Mouse (Mus musculus) urinary bladder, postnatal 4 days (tissue): ENCODE measurements around the gene Pak6.

Experiments
- DNase-seq, 2 experiments: peaks; one replicate each; pipeline ENCODE4 v3.0.0; 2021 to 2022; ENCODE audit warnings: low spot score in 2 of 2

Pak6 gene

DNA sequence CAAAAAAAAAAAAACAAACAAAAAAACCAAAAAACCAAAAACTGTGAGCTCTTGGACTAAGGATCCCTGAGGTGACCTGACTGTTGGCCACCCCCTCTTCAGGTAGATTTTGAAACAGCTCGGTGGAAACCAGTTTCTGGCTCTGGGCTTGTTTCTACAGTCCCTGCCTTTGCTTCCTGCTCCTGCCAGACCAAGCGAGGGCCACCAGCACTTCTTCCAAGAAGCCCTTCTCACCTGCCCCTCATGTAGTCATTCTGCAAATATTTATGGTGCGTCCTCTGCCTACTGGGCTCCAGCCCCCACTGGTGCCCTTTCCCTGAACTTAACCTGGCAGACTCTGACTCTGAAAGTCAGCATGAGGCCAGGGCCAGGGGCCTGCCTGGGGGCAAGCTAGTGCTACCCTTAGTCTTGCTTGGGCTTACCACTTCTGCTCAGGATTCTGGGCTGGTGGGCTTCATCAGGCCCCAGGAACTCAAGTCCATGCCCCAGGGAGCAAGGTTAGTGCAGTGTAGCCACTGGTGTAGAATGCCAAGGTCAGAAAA, 1.9 kb downstream of the Pak6 start:
- no peak for DNase-seq

DNA sequence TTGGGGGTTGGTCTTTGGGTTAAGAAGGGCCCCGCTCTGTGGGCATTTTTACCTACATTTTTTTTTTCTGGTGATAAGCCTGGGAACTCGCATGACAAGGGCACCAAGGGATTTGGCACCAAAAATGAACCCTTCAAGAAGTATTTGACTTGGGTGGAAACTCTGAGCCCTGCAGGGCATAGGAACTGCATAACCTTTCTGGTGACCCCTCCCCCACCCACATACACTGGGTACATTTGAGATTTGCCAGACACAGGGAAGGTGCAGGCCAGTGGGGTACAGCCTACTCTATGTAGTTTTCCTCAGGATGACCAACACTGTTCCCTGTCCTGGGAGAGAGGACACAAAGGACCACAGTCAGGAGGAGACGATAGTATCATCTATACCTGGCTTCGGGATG, 2.5 kb downstream of the Pak6 start:
- DNase-seq = no peak

DNA sequence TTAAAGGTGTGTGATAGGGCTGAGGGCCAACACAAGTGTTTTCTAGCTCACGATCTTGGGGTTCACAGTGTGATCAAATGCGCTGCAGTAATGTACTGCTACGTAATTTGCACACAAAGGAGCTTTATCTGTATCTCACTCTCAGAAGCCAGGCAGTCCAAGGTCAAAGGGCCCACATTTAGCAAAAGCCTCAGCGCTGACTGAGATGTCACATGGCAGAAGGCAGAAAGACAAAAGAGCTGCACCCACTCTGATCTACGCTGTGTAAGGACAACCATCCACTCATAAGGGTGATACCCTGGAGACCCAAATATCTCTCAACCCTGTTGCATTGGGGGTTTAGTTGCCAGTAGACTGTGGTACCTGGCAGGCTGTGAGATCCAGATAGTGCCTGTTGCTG, 4.1 kb downstream of the Pak6 start:
- DNase-seq = no peak

DNA sequence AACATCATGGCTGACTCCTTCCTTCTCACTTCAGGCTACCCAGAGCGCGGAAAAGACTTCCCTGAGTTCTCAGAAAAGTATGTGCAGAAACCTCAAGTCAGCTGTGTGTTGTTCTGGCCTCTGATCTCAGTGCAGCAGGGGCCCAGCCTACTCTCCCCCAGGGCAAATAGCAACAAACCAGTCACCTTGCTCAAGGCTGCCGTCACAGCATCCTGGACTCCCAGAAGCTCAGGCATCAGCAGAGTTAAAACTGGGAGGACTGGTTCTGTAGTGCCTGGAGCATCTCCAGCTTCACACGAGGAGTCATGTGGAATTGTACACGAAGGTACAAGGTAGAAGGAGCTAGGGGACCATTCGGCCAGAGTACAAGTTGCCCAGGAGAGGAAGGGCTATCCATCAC, 6.1 kb downstream of the Pak6 start:
- no peak for DNase-seq

DNA sequence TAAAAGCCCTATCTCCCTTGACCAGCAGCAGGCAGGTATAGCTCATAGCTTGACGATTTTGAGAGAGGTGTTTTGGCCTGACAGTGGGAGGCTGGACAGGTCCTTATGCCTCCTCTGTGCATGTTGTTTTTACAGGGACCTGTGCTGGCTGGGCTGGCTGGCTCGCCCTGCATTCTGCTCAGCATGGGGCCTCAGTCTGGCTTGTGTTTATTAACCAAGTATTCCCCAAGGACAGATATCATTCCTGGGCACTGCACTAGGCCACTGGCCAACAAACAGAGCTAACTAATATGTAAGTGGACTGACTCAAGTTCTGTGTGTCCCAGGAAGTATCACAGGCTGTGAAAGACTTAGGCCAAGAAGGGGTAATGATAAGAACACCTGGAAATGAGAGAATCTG, 6.7 kb downstream of the Pak6 start:
- DNase-seq = no peak

DNA sequence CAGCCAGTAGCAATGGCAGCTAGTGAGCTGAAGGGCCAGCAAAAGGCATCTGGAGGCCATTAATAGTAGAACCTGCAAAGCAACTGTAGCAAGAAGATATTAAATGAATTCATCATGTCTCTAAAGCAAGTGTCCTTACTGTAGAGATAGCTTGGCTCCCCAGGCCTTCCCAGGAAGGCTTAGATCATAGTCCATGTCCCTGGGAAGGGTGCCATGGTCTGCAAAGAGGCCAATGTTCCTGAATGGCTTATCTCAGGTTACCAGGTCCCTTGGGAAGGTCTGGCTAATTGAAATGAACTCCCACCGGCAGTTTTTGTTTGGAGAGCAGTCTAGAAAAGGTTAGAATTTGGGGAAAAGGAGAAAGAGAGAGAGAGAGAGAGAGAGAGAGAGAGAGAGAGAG, 8.6 kb downstream of the Pak6 start:
- DNase-seq = no peak

DNA sequence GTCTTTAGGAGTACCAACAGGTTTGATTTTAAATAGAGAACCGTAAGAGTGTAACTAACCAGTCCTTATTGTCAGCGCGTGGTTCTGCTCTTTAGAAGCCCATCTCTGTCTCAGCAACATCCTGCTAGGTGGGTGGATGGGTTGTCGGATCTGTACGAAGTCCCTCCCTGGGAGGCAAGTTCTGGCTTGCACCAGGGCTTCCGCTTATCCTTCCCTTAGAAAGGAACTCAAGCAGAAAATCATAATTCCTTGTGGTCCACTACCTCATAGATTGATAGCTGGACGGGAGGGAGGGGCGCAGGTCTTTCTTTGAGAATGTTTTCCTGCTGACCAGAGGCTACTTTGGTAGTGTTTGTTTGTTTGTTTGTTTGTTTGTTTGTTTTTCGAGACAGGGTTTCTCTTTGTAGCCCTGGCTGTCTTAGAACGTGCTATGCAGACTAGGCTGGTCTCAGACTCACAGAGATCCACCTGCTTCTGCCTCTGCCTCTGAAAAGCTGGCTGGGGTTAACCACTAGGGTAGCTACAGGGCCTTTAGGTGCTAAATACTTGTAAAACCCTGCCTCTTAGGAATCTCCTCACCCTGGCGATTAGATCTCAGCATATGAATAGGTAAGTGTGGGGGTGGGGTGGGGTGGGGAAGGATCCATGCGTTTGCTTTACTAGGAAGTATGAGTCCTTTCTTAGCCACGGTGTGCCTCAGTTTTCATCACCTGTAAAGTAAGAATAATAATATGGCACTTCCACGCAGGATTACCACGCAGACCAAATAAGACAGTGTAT, 10.8 kb downstream of the Pak6 start:
- no peak for DNase-seq

DNA sequence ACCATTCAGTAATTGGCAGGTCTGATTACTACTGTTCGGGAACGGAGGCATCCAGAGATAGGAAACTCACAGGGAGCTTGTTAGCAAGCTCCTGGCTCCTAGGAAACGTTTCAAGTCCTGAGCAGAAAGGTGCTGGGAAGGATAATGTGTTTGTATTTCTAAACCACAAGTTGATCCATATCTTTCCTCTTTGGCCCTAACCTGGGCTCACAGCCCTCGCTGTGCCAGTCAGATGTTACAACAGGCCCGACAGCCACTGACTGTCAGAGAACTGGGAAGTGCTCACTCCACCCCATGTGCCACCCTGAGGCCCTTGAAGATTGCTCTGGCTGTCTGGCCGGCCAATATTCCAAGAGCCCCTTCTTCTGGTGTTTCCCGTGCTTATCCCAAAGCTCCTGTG, 11.4 kb downstream of the Pak6 start:
- no peak for DNase-seq

DNA sequence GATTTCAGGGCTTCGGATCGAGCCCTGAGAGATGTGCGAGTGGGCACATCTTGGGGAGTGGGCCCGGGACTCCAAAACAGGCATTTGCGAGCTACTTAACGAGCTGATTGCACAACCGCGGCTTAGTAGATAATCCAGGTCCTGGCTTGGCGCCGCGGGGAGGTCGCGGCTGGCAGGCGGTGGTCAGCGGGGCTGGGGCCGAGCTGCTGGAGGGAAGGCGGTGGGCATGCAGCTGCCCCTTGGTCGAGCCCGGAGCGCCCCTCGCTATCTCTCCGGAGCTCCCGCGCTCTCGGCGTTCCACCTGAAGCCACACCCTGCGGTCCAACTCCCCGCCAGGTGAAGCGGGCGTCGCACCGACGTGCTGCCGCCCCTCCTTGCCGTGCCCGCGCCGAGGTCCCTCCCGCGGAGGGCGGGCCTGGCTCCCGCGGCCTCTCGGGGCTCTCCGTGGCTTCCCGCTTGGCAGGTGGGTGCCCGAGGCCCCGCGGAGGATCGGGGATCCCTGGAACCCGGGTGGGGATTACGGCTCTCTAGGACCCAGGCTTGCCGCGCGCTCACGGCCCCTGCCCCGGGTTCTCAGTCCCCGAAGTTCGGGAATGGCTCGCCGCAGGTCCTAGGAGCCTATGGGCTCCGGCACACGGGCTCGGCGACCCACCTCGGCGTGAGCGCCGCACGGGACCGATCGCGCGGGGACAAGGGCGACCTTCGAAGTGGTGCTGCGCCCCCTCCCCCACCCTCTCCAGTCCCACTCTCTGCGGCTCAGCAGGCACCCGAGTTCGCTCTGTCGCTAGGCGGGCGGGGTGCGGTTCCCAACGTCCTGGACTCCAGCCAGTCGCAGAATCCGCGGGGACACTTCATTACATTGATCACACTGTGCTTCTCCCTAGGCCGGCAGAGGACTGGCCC, 14.0 kb downstream of the Pak6 start:
- peak in 1 of 2 experiments; percentile 46 for DNase-seq

DNA sequence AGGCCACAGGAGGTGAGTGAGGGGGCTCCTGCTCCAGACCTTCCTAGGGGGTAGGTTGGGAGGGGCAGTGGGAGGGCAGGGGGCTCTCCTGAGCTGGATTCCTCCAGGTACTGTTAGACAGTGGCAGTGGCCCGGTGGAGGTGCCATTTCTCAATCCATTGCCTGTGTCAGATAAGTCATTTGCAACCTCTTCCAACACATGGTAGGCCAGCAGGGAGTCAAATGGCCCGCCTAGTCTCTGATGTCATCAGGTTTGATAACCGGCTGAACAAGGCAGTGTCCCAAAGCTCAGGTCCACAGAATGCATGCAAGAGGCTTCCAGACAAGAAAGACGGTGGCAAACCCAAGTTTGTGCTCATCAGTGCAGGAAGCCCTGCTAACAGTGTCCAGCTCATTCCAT, 14.7 kb downstream of the Pak6 start:
- no peak for DNase-seq

DNA sequence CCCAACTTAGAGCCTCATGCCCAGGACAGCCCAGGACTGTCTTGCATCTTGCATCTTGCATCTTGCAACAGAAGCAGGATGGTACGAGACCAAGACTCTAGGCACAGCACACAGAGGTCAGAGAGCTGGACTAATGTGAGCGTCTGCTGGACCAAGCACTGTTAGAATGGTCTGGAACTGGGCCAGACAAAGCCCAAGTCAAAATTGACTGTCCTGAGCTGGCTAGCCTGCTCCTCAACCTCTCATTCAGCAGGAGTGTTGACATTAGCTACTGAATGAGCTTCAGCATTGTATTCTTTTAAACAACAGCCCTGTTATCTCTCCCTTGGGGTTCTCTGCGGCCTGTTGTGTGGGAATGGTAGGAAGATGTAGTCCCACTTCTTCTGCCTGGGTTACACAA, 16.5 kb downstream of the Pak6 start:
- DNase-seq = no peak

DNA sequence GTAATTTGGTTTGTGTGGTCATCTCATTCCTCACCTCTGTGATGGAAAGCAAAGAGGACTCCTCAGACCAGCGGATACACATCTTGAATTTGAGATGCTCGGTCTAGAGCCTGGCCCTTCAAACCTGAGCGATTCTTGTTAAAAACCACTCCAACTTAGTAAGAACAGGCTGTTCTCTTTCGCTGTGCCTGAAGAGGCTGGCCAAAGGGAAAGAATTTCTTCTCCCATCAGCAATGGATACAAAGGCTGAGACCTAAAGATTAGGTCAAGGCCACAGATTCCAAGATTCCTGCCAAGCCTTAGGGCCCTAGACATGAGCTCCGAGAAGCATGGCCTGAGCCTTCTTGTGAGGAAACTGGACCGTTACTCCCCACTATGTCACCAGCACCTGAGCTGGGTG, 17.8 kb downstream of the Pak6 start:
- DNase-seq = no peak

DNA sequence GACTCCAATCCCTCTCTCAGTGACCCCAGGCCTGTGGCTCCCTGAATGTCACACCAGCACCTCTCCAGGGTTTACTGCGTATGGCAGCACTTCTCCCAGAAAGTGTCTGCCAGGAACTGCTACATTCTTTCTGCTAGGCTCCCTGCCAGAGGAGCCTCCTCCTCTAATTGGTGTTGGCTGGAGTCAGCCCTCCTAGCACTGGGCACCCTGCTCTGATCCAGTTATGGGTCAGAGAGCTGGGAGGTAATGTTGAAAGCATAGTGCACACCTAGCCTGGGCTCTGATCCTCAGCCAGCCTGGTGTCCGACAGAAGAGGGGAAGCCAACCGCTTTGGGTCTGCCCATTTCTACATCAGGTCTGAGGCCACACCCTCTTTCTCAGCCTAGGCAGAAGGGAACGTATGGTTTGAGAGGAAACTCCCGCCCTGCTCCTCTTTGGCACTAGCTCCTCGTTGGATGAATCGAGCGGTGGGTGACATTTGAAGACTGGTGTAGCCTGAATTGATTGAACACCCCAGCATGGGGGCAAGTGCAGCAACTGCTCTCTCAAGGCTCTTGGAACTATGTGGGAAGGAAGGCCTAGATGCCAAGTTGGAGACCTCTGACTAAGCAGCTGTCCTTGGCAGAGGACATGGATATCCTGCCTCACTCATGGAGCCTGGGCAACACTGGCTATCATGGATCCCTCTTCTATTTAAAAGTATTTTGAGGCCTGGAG, 19.6 kb downstream of the Pak6 start:
- DNase-seq = no peak

DNA sequence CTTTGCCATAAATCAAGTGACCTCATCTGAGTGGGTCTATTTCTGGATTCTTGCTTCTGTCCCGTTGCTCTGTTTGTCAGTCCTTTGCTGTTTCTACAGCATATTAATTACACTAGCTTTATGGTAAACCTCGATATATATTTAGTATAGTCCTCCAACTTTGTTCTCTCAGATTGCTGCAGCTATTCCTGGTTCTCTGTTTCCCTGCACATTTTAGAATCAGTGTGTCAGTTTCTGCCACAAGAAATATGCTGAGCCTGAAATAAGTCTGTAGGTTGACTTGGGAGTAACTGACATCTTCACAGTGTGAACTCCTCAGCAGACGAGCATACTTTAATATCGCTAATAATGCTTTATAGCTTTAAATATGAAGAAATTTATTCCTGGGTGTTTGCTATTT, 22.0 kb downstream of the Pak6 start:
- no peak for DNase-seq

DNA sequence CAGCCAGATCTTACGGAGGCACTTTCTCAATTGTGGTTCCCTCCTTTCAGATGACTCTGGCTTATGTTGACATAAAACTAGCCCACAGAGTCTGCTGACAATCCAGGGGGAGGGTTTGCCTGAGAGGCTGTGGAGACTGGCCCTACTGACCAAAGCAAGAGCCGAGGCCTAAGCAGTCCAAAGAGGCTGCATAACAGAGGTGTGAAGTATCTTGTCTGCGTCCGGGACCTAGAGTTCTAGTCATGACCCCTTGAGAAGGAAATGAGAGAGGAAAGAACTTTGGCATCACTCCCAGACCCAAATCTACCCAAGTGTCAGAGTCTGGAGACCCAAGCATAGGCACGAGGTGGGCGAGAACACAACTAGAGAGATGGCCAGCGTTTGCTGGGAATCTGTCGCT, 23.6 kb downstream of the Pak6 start:
- DNase-seq = no peak

DNA sequence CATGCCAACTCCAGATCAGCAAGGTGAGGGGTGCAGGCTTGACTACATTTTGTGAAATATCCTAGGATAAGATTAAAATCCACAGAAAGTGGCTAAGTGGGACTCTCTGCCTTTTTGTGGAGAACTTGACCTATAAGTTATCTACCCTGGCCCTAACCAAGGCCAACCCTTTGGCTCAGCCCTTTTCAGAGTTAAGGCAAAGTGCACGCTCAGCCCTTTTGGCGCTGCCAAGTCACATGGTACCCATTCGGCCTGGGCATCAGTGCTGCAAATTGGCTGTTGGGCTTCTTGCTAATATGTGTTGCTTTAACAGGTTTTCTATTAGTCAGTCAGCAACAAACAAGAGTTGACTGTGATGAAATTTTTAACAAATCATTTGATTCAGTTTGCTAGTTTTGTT, 24.7 kb downstream of the Pak6 start:
- no peak for DNase-seq

DNA sequence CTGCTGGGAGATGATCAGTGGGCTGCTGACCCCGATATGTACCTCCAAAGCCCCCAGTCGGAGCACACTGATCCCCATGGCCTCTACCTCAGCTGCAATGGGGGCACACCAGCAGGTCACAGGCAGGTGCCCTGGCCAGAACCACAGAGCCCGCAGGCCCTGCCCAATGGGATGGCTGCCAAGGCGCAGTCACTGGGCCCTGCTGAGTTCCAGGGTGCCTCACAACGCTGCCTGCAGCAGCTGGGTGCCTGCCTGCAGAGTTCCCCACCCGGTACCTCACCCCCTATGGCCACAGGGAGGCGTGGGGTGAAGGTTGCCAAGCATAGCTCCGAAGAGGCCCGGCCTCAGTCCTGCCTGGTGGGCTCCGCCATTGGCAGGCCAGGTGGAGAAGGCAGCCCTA, 26.8 kb downstream of the Pak6 start:
- no peak for DNase-seq

DNA sequence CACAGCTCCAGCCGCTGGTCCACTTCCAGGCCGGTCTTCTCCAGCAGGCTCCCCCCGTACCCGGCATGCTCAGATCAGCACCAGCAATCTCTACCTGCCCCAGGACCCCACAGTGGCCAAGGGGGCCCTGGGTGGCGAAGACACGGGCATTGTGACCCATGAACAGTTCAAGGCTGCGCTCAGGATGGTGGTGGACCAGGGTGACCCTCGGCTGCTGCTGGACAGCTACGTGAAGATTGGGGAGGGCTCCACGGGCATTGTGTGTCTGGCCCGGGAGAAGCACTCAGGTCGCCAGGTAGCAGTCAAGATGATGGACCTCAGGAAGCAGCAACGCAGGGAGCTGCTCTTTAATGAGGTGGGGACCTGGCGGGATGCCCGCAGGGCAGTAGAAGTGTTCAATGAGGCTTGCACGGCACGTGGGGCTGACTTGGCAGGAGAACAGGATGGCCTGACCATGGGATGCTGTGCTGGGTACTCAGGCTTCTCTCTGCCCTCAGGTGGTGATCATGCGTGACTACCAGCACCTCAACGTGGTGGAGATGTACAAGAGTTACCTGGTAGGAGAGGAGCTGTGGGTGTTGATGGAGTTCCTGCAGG, 30.4 kb downstream of the Pak6 start:
- DNase-seq = no peak

DNA sequence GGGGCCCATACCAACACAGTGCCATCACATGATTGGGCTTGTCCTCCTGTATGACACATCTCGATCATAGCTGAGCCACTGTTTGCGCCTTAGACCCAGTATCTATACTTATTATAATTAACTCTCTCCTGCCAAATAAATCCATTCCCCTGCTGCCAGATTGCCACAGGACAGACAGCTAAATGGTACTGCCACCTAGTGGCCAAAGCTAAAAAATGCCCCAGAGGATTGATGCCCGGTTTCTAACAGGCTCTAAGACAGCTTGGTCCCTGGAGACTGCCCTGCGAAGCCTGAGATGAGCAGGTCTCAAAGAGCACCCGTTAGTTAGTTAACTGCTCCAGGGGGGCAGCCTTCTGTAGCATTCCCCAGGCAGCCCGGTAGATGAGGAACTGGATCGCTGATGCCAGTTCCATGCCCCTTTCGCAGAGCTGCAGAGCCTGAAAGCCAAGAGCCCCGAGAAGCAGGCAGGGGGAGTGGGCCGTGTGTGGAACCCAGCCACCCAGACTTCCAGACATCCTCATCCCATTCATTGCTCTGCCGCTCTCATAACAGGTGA, 32.7 kb downstream of the Pak6 start:
- DNase-seq = no peak

DNA sequence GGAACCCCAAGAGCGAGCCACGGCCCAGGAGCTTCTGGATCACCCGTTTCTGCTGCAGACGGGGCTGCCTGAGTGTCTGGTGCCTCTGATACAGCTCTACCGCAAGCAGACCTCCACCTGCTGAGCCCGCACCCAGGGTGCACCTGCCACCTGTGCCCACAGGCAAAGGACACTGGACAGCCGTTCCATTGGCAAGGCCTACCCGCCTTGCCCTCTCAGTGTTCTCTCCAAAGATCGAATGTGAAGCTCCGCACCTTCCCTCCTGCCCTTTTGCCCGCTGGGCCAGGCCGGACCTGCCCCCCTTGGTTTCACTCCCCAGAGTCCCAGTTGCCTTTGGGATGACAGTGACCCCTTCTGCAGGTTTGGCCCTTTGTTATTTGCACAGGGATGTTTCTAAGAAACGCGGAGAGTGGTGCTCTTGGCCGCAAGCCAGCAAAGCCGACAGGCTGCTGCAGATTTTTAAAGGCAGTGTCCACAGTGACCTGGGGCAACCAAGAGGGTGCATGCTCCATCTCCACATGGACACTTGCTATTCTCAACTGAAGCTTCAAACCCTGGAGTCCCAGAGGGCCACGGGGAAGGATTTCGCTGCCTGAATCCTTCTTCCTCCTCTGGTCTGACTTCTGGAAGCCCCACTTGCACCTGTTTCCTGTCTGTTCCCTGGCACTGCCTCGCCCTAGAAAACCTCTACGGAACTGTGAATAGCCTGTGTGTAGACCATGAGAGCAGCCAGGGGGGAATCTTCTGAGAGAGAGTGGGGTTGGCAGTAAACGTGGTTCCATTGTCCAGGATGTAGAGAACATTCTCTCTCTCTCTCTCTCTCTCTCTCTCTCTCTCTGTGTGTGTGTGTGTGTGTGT, 33.6 kb downstream of the Pak6 start:
- no peak for DNase-seq
